Comparison of ENCODE assay signal across 30 mouse cellular contexts in the genomic region with DNA sequence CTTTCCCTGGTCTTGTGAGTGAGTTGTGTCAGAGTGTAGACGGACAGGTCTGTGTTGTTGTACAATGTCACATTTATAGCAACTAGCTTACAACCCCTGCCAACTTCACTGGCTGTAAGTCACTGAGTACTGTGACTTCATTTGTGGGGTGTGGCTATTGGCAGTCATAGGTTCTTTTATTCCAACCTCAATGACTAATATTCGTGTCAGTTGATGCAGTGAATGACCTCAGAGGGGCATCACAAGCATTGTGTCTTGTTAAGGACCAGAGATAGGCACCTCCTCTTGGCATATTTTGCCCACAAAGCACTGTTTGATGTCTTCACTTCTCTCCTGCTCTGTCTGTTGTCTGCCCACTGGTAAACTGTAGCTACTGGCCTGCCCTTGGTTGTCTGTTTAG. TPM values are rescaled to one million over a fixed set of nuclear protein-coding genes. Genes with fewer than 3 reads are reported as not detected.
DNase-seq lines count a peak whose midpoint lies in the region; ATAC-seq and TF ChIP-seq lines count a peak whose summit lies in the region.
"Had no signal": no experiment of that assay in that cellular context is flagged by ENCODE, and none has a peak within 500 bp of the region (broad histone marks: within the 10 kb centered on the region; RNA-seq: fewer than 3 reads in every experiment).

No protein-coding gene starts in this region.

- H3K36me3 ChIP-seq in limb, embryonic 10.5 days = no peaks in the 10 kb centered on the region
- H3K36me3 ChIP-seq: embryonic facial prominence, embryonic 13.5 days; embryonic facial prominence, embryonic 15.5 days; forebrain, embryonic 15.5 days; G1E had no signal

- H3K4me3 ChIP-seq in bone marrow macrophage, adult 2 months (ENCODE audit: insufficient read depth, low read length) = no peak overlapping the region
- no peak overlapping the region for H3K4me3 ChIP-seq in limb, embryonic 10.5 days
- H3K4me3 ChIP-seq: embryonic facial prominence, embryonic 13.5 days; embryonic facial prominence, embryonic 15.5 days; erythroblast, embryonic 14.5 days; forebrain, embryonic 13.5 days; forebrain, embryonic 15.5 days had no signal

- TF ChIP-seq POLR2A in bone marrow macrophage, adult 2 months (IDR thresholded peaks at IDR 0.05; ENCODE audit: borderline replicate concordance, low read depth, low read length) = no peak

- peak; percentile 36 for DNase-seq in 3T3-L1 (ENCODE audit: low read depth, low spot score)
- peak; percentile 14 for DNase-seq in Muller cell, postnatal 12 days (ENCODE audit: inconsistent ontology term)
- DNase-seq in left cerebral cortex, adult 9 months (ENCODE audit: low spot score in 2 of 2) = no peak
- no peak for DNase-seq in limb, embryonic 10.5 days (ENCODE audit: low spot score)
- no peak for DNase-seq in urinary bladder, postnatal 25 days (ENCODE audit: low spot score)
- DNase-seq: adrenal gland, adult 8-10 months; adrenal gland, postnatal 14 days; adrenal gland, postnatal 36 days; B cell, adult 2 months; cerebellum, adult 11 months; cerebellum, adult 18-20 months; cerebellum, adult 8-10 months; cerebellum, adult 9-11 months; cerebellum, postnatal 14 days; cerebellum, postnatal 36 days; embryo, embryonic 11 days; forebrain, postnatal 0 days had no signal

- 0 out of 2 replicates have a peak overlapping the region, but pooled peaks have one; percentile 23 for H3K27ac ChIP-seq in bone marrow macrophage, adult 2 months (ENCODE audit: insufficient read depth, low read depth, low read length)
- no peak overlapping the region for H3K27ac ChIP-seq in limb, embryonic 10.5 days
- H3K27ac ChIP-seq: embryonic facial prominence, embryonic 13.5 days; embryonic facial prominence, embryonic 15.5 days; forebrain, embryonic 13.5 days; forebrain, embryonic 15.5 days had no signal

- H3K4me1 ChIP-seq in bone marrow macrophage, adult 2 months (ENCODE audit: control insufficient read depth, insufficient read depth, low read length) = peaks cover 15% of the 10 kb centered on the region
- H3K4me1 ChIP-seq in limb, embryonic 10.5 days = no peaks in the 10 kb centered on the region
- H3K4me1 ChIP-seq: embryonic facial prominence, embryonic 13.5 days; embryonic facial prominence, embryonic 15.5 days; forebrain, embryonic 13.5 days; forebrain, embryonic 15.5 days had no signal

- 77% methylated on average over 2 of the region's 2 CpGs for WGBS in limb, embryonic 10.5 days

- ATAC-seq in frontal cortex, adult (ENCODE audit: low TSS enrichment) = no peak
- ATAC-seq: activated CD4-positive, CD25-positive, alpha-beta regulatory T cell, adult 4 months; CD4-positive, CD25-positive, alpha-beta regulatory T cell, adult 4 months; forebrain, embryonic 13.5 days; forebrain, embryonic 15.5 days; forebrain, postnatal 0 days; Patski had no signal

- H3K9me3 ChIP-seq in limb, embryonic 10.5 days (replicated peaks) = no peaks in the 10 kb centered on the region
- H3K9me3 ChIP-seq: embryonic facial prominence, embryonic 13.5 days; embryonic facial prominence, embryonic 15.5 days; forebrain, embryonic 13.5 days; forebrain, embryonic 15.5 days had no signal

- no peak for TF ChIP-seq CTCF in bone marrow macrophage, adult 2 months (IDR thresholded peaks at IDR 0.05; ENCODE audit: low read depth, low read length)

- H3K27me3 ChIP-seq in limb, embryonic 10.5 days (ENCODE audit: low read depth, poor library complexity, severe bottlenecking) = no peaks in the 10 kb centered on the region
- H3K27me3 ChIP-seq: CH12.LX; embryonic facial prominence, embryonic 13.5 days; embryonic facial prominence, embryonic 15.5 days; forebrain, embryonic 13.5 days; forebrain, embryonic 15.5 days had no signal

RNA-seq across cellular contexts. Expression of a gene that starts 33.3 kb away (rescaled TPM):
- polyA plus RNA-seq in bone marrow macrophage, adult 2 months (2012; ENCODE audit: insufficient read depth, insufficient read length, missing spikeins) = 19.5 and 22.6 TPM in 2 replicates
- 4.5 TPM in 2 replicates for polyA plus RNA-seq in limb, embryonic 10.5 days (2016; fragmentation: Nextera tagmentation; extraction: Ambion mirVana)
- polyA plus RNA-seq: activated CD4-positive, CD25-positive, alpha-beta regulatory T cell, adult 4 months; CD4-positive, CD25-positive, alpha-beta regulatory T cell, adult 4 months had no signal

RNA-seq across cellular contexts. Expression of a gene that starts 34.6 kb away (rescaled TPM):
- not detected in 2 replicates for polyA plus RNA-seq in bone marrow macrophage, adult 2 months (2012; ENCODE audit: insufficient read depth, insufficient read length, missing spikeins)
- 0.14 TPM in 1 of 2 replicates, not detected in the other for polyA plus RNA-seq in limb, embryonic 10.5 days (2016; fragmentation: Nextera tagmentation; extraction: Ambion mirVana)
- polyA plus RNA-seq: activated CD4-positive, CD25-positive, alpha-beta regulatory T cell, adult 4 months; CD4-positive, CD25-positive, alpha-beta regulatory T cell, adult 4 months; embryonic facial prominence, embryonic 15.5 days; erythroblast, embryonic 14.5 days; forebrain, embryonic 11.5 days; G1E; Patski had no signal

Comparison
In these comparisons a context has a peak if more than half of its experiments do, and no peak if none do; other contexts are left out.
1. DNase-seq: peak in 3T3-L1 (single experiment) and Muller cell, postnatal 12 days (single experiment); none in left cerebral cortex, adult 9 months (0 of 2), limb, embryonic 10.5 days (single experiment) and urinary bladder, postnatal 25 days (single experiment).